Mouse (Mus musculus): Measurements from ENCODE around the gene Papola. TPM values are rescaled to one million over a fixed set of nuclear protein-coding genes. Genes with fewer than 3 reads are reported as not detected.

Gene Papola
- polyA plus RNA-seq, 1 experiment from 2014 or later: 196 TPM

GRCm38 (mm10) chr12:105884515-105885323 lies 100.2 kb downstream of the Papola start:
- Histone ChIP-seq H3K27ac (ENCODE audit: low read length) (peak overlapping the region; percentile 20), H3K27me3 (replicated peaks; ENCODE audit: control insufficient read depth, insufficient read depth, low read length) (no peaks in the 10 kb centered on the region), H3K4me2 (ENCODE audit: low read length) (peak overlapping the region; percentile 26), H3K36me3 (ENCODE audit: control insufficient read depth, insufficient read depth) (no peaks in the 10 kb centered on the region), H3K9ac (replicated peaks; ENCODE audit: low read depth, low read length) (peak overlapping the region; percentile 18; the same call in 1 of the 2 replicates), H3K4me3 (replicated peaks; ENCODE audit: low read length) (no peak overlapping the region; the same call in 1 of the 2 replicates), H3K4me1 (replicated peaks; ENCODE audit: control insufficient read depth, insufficient read depth, low read length) (peaks cover 12% of the 10 kb centered on the region), H3K9me3 (ENCODE audit: control insufficient read depth, low read length) (no peaks in the 10 kb centered on the region; the same call in 1 of the 2 replicates)
- WGBS: 11% methylated on average over 22 of the region's 22 CpGs
- peak; percentile 88 for ATAC-seq

Small RNAs within 50 kb of the gene (microRNA-seq; reads per million reads assigned to microRNA genes)
- gene Gm22120: 0.62 reads per million

Other genes starting within 250 kb of the Papola start
- gene Bdkrb2, start 221.5 kb upstream of the Papola start, polyA plus RNA-seq (2015; fragmentation: Nextera tagmentation; extraction: Ambion mirVana): 0.61 and 0.73 TPM in 2 replicates
- gene Bdkrb1, start 181.6 kb upstream of the Papola start, polyA plus RNA-seq (2015; fragmentation: Nextera tagmentation; extraction: Ambion mirVana): 0.19 TPM in 1 of 2 replicates, not detected in the other
- gene Gskip, start 99.9 kb upstream of the Papola start, polyA plus RNA-seq (2015; fragmentation: Nextera tagmentation; extraction: Ambion mirVana): 30.3 and 31.0 TPM in 2 replicates
- gene Atg2b, start 99.5 kb upstream of the Papola start, polyA plus RNA-seq (2015; fragmentation: Nextera tagmentation; extraction: Ambion mirVana): 17.3 and 18.4 TPM in 2 replicates
- gene Ak7, start 78.7 kb upstream of the Papola start, polyA plus RNA-seq (2015; fragmentation: Nextera tagmentation; extraction: Ambion mirVana): 0.99 and 1.2 TPM in 2 replicates
- gene Vrk1, start 225.5 kb downstream of the Papola start, polyA plus RNA-seq (2015; fragmentation: Nextera tagmentation; extraction: Ambion mirVana): 68.3 and 80.2 TPM in 2 replicates